Mouse (Mus musculus): Measurements from ENCODE around the gene Cacng5.

Gene Cacng5

GRCm38 (mm10) chr11:107887342-107887741 lies 27.5 kb downstream of the Cacng5 start:
- 76% methylated on average over 6 of the region's 6 CpGs for WGBS

GRCm38 (mm10) chr11:107876840-107877239 lies 38.0 kb downstream of the Cacng5 start:
- 56% methylated on average over 5 of the region's 5 CpGs for WGBS

GRCm38 (mm10) chr11:107875861-107876494 lies 38.9 kb downstream of the Cacng5 start:
- WGBS: 44% methylated on average over 18 of the region's 18 CpGs

- 66% methylated on average over 6 of the region's 6 CpGs for WGBS
Measured at GRCm38 (mm10) chr11:107872743-107873142, 42.1 kb downstream of the Cacng5 start.

GRCm38 (mm10) chr11:107867509-107867908 lies 47.3 kb downstream of the Cacng5 start:
- 30% methylated on average over 8 of the region's 8 CpGs for WGBS

GRCm38 (mm10) chr11:107865128-107865527 lies 49.7 kb downstream of the Cacng5 start:
- 12% methylated on average over 7 of the region's 7 CpGs for WGBS

- 2% methylated on average over 4 of the region's 4 CpGs for WGBS
Measured at GRCm38 (mm10) chr11:107864024-107864423, 50.8 kb downstream of the Cacng5 start.

GRCm38 (mm10) chr11:107861738-107862137 lies 53.1 kb downstream of the Cacng5 start:
- 58% methylated on average over 5 of the region's 5 CpGs for WGBS

GRCm38 (mm10) chr11:107859871-107860270 lies 55.0 kb downstream of the Cacng5 start:
- WGBS: 91% methylated on average over 4 of the region's 4 CpGs

GRCm38 (mm10) chr11:107859288-107859687 lies 55.6 kb downstream of the Cacng5 start:
- WGBS: 8% methylated on average over 7 of the region's 7 CpGs

GRCm38 (mm10) chr11:107853088-107853487 lies 61.8 kb downstream of the Cacng5 start:
- 30% methylated on average over 1 of the region's 1 CpGs for WGBS

- WGBS: 43% methylated on average over 10 of the region's 10 CpGs
Measured at GRCm38 (mm10) chr11:107849621-107850020, 65.2 kb downstream of the Cacng5 start.

GRCm38 (mm10) chr11:107844175-107844574 lies 70.7 kb downstream of the Cacng5 start:
- 93% methylated on average over 1 of the region's 1 CpGs for WGBS

GRCm38 (mm10) chr11:107833351-107834040 lies 81.4 kb downstream of the Cacng5 start:
- WGBS: 76% methylated on average over 7 of the region's 7 CpGs

Measured in cerebral cortex, adult 2 months (tissue).